Mouse (Mus musculus) ES-E14 (cell line): ENCODE measurements at regions not wholly inside any gene's neighbourhood (a gene's known extent, or its start where the extent isn't known, plus 50 kb on each side); places are given as distances from the start of the nearest gene placed in this dataset.
"Not testable (repeated sequence)": the region's sequence is repeated elsewhere in the genome, so short reads cannot be mapped to it uniquely, and the experiment has no call there.

Experiments
- HCFC1 ChIP-seq: IDR thresholded peaks from 2 replicates; pipeline ENCODE4 v1.6.1; 2012; ENCODE audit warnings: low read length, inconsistent platforms, borderline replicate concordance; ENCODE audit not compliant: insufficient read depth
- MAFK ChIP-seq: IDR thresholded peaks from 2 replicates; pipeline ENCODE4 v1.6.1; 2014; ENCODE audit warnings: mild to moderate bottlenecking, low read depth, low read length, inconsistent platforms; ENCODE audit not compliant: insufficient read depth

- TF ChIP-seq MAFK, HCFC1: not testable (repeated sequence)
Observed at GRCm38 (mm10) chr10:6418234-6418633, 340.1 kb upstream of the Oprm1 start.
